Mouse (Mus musculus) CD4-positive, CD25-positive, alpha-beta regulatory T cell, adult 2 months (primary cell): ENCODE results near the gene Ankle1.

Source experiments
- DNase-seq: peaks from one replicate; pipeline ENCODE4 v3.0.0-alpha.2; 2012; ENCODE audit warnings: low read depth, low spot score

The Ankle1 gene

GRCm38 (mm10) chr8:71381971-71382961 lies 23.5 kb upstream of the Ankle1 start:
- peak; percentile 82 for DNase-seq

- DNase-seq = no peak
Measured at GRCm38 (mm10) chr8:71383396-71383795, 22.4 kb upstream of the Ankle1 start.

- DNase-seq = no peak
Measured at GRCm38 (mm10) chr8:71383860-71384259, 21.9 kb upstream of the Ankle1 start.

- DNase-seq = no peak
Measured at GRCm38 (mm10) chr8:71385212-71385835, 20.5 kb upstream of the Ankle1 start.

- no peak for DNase-seq
Measured at GRCm38 (mm10) chr8:71388267-71388666, 17.5 kb upstream of the Ankle1 start.

- no peak for DNase-seq
Measured at GRCm38 (mm10) chr8:71391696-71392095, 14.1 kb upstream of the Ankle1 start.

GRCm38 (mm10) chr8:71392391-71392790 lies 13.4 kb upstream of the Ankle1 start:
- no peak for DNase-seq

GRCm38 (mm10) chr8:71392871-71393270 lies 12.9 kb upstream of the Ankle1 start:
- DNase-seq = no peak

- DNase-seq = no peak
Measured at GRCm38 (mm10) chr8:71394481-71394880, 11.3 kb upstream of the Ankle1 start.

GRCm38 (mm10) chr8:71395071-71395470 lies 10.7 kb upstream of the Ankle1 start:
- no peak for DNase-seq

GRCm38 (mm10) chr8:71395629-71396028 lies 10.2 kb upstream of the Ankle1 start, which contains the start of gene Ushbp1:
TSS of gene Ushbp1 (minus strand) at chr8:71395802.
- no peak for DNase-seq

- DNase-seq = peak; percentile 95
Measured at GRCm38 (mm10) chr8:71396639-71397305, 9.0 kb upstream of the Ankle1 start, which contains the start of gene Babam1. TSS of gene Babam1 (plus strand) at chr8:71396861.

GRCm38 (mm10) chr8:71397701-71398100 lies 8.1 kb upstream of the Ankle1 start:
- DNase-seq = no peak

GRCm38 (mm10) chr8:71400826-71401225 lies 5.0 kb upstream of the Ankle1 start:
- DNase-seq = no peak

- DNase-seq = no peak
Measured at GRCm38 (mm10) chr8:71401454-71401853, 4.4 kb upstream of the Ankle1 start.

- no peak for DNase-seq
Measured at GRCm38 (mm10) chr8:71402446-71402964, 3.3 kb upstream of the Ankle1 start.

GRCm38 (mm10) chr8:71403107-71403885 lies 2.5 kb upstream of the Ankle1 start:
- DNase-seq = no peak

GRCm38 (mm10) chr8:71404011-71404410 lies 1.8 kb upstream of the Ankle1 start:
- DNase-seq = no peak

- no peak for DNase-seq
Measured at GRCm38 (mm10) chr8:71404951-71405351, 859 bp upstream of the Ankle1 start.

GRCm38 (mm10) chr8:71406099-71407015 lies 547 bp downstream of the Ankle1 start:
- peak; percentile 63 for DNase-seq
